Mouse (Mus musculus): ENCODE measurements around the gene Dpf3. TPM values are rescaled to one million over a fixed set of nuclear protein-coding genes. Genes with fewer than 3 reads are reported as not detected.
A peak's percentile ranks its signal among the peaks of the same experiment; 100 is the strongest.

The Dpf3 gene
- polyA plus RNA-seq, 1 experiment = 1.8 TPM

DNA sequence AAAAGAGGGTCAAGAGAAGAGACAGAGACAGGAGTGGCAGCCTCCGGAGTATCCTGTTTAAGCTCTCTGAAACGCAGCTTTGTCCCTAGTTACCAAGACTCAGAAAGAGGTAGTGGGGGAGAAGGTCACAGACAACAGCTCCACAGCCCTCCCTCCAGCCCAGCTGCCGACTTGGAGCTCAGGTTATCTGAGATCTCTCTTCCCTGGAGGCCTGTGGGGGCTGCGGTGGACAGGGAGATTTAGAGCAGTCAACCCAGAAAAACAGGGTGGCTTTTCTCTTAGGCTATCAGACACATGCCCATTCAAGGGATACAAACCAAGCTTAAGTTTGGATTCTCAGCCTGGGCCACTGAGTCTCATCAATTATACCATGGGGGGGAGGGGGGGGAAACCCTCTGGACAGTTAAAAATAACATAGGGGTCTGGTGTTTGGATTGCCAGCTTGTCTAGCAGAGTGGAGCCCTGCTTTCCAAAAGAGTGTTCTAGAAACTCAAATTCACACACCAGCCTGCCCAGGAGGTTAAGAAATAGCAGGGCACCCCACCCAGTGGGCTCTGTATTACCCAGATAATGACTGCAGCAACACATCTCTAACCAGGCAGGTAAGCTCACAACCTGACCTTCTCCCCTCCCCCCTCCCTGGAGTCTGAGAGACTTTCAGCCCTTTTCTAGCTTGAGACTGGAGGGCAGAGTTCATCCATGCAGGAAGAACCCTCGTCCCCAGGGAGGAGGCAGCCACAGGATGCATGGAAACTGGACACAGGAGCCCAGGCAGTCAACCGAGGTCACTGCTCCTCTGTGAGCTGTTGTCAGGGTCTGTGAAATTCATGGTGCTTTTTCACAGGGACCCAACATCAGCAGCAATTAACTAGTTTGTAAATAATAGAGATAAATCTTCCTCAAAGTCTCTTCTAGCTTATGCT, 20.7 kb downstream of the Dpf3 start:
- DNase-seq (ENCODE audit: low read depth) = no peak

DNA sequence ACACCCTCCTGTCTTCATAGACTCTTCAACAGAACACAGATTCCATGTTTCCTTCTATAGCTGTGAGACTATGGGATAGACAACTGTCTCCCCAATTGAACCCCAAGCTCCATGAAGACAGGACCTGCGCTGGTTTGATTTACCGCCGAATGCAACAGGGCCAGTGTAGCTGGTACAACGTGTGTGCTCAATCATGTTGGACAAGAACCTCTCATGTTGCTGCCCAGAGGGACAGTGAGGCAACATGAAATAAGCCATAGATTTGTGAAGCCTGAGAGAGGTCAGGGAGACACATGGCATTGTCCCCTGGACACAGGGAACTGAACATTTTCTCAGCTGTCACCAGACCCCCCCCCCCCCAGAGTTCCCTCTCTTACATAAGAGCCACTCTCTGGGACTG, 21.5 kb downstream of the Dpf3 start:
- DNase-seq (ENCODE audit: low read depth) = peak; percentile 76

GRCm38 (mm10) chr12:83460272-83460671, 27.2 kb downstream of the Dpf3 start:
- DNase-seq (ENCODE audit: low read depth) = no peak

- DNase-seq (ENCODE audit: low read depth) = no peak
Observed at GRCm38 (mm10) chr12:83454697-83455321, 32.7 kb downstream of the Dpf3 start.

- DNase-seq (ENCODE audit: low read depth) = no peak
Observed at GRCm38 (mm10) chr12:83451850-83452249, 35.7 kb downstream of the Dpf3 start.

DNA sequence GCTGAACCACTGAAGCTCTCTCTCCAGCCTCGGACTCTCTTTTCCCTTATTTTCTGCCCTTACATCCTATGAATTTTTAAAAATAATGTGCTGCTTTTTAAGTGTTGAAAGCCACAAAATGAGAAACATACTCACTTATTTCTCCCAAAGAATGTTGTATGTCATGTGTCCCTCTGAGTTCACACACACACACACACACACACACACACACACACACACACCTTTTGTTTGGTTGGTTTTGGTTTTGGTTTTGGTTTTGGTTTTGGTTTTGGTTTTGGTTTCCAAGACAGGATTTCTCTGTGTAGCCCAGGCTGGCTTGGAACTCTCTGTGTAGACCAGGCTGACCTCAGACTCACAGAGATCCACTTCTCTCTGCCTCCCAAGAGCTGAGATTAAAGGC, 37.0 kb downstream of the Dpf3 start:
- no peak for DNase-seq (ENCODE audit: low read depth)

DNA sequence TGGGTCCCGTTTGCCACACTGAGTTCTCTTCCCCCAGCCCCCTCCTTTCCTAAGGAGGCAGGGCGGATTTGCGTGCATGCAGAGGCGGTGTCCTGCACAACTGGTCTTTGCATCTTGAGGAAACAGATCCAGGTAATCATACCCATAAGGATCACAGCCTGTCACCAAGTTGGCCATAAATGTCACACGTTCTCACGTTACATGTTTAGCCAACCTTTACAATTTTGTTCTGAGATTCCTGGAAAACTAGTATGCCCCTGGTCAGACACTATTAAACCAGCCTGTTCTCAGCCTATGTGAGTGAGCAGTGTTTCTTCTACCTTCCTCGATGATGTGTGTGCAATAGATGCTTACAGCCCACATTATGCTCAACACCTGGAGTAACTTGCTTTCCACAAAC, 38.3 kb downstream of the Dpf3 start:
- no peak for DNase-seq (ENCODE audit: low read depth)

DNA sequence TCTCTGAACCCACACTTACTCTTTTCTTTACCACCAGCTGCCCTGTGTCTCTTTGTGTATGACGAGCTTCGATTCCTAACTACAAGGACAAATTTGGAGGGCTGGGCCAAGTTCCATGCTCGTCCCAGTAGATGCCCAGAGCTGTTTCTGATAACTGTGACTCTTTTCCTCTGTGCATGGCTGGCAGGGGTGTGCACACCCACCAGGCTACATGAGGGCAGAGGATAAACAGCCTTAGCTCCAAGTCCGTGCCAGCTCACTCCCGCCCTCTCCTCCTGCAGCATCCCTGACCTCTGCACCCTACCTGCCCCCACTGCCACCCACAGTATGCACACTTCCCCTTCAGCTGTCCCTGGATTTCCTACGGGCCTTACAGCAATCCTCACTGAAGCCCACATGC, 41.9 kb downstream of the Dpf3 start:
- DNase-seq (ENCODE audit: low read depth) = no peak

GRCm38 (mm10) chr12:83444448-83444847, 43.1 kb downstream of the Dpf3 start:
- peak; percentile 20 for DNase-seq (ENCODE audit: low read depth)

- DNase-seq (ENCODE audit: low read depth) = no peak
Observed at GRCm38 (mm10) chr12:83438002-83438401, 49.5 kb downstream of the Dpf3 start.

DNA sequence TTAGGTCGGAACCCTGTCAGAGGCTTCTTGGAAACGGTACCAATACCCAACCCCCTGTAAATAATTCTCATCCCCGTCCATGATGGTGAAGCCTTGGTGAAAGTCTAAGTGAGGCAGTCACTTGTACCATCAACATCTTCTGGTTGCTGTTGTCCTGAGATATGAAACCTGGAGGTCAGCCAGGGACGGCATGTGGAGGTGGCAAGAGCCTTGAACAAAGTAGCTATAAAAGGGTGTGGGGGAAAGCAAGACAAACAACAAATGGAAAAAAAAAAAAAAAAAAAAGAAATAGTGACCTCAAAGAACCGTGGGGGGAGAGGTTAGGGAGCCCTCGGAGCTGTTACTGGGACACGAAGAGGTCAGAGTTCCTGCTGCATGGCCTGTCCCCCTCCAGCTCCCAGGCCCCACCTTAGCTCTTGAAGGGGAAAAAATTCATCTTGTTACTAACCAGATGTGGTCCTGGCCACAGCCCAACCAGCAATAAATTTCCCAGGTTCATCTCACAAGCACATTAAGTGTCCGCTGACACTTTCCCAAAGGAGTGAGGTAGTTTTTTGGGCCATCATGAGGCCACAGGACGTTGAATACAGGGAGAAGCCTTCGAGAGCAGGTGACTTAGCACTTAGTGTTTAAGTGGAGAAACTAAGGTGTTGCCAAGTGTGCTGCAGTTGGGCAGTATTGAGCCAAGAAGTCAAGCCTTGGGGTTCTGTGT, 53.4 kb downstream of the Dpf3 start:
- DNase-seq (ENCODE audit: low read depth) = no peak

DNA sequence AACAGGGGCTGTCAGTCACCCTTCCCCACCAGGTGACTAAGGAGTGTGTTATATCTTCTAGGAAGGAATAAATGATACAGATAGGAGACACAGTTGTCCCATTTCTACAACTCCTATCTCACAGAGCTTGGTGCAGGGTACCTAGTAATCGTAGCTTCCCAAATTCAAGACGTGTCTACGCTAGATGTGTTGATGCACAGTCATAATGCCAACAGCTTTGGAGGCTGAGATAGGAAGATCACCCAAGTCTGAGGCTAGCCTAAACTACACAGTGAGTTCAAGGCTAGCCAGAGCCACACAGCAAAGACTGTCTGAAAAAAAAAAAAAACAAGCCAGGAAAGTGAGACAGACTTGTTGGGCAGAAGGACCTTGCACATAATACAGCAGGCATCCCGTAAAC, 54.1 kb downstream of the Dpf3 start:
- no peak for DNase-seq (ENCODE audit: low read depth)

- no peak for DNase-seq (ENCODE audit: low read depth)
Observed at GRCm38 (mm10) chr12:83430207-83430606, 57.3 kb downstream of the Dpf3 start.

DNA sequence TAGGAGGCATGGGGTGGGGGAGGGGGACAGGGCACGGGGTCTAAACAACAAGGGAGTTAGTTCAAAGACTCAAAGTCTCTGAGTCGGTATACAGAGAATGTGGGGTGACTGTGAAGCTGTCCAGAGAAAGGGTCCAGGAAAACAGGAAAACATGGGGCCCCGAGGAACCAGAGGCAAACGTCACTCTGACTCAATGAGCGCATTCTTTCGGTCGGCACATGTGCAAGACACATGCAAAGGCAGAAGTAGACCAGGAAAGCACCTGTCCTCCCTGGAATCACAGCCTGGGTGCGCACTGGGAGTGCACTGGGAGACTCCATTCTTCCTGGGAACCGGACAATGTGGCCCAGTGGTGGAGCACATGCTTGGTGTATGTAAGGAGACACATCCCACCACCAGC, 59.5 kb downstream of the Dpf3 start:
- no peak for DNase-seq (ENCODE audit: low read depth)

DNA sequence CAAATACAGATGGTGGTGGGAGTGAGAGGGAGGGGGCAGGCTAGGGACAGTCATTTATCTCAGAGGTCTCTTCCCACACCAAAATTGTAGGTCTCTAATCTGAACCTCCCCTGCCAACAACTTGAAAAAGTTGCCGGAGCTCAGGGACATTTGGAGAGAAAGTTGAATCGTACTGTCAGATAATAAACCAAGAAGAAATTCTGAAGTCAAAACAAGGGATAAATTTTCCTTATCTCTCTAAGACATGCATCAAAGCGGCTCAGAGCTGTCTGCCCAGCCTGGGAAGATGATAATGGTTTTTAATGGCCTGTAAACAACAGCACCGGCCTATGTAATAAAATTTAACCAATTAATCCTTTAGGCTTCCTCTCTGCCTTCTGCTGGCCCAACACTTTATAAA, 59.9 kb downstream of the Dpf3 start:
- no peak for DNase-seq (ENCODE audit: low read depth)

- DNase-seq (ENCODE audit: low read depth) = no peak
Observed at GRCm38 (mm10) chr12:83426326-83426725, 61.2 kb downstream of the Dpf3 start.

GRCm38 (mm10) chr12:83425736-83426135, 61.8 kb downstream of the Dpf3 start:
- DNase-seq (ENCODE audit: low read depth) = no peak

DNA sequence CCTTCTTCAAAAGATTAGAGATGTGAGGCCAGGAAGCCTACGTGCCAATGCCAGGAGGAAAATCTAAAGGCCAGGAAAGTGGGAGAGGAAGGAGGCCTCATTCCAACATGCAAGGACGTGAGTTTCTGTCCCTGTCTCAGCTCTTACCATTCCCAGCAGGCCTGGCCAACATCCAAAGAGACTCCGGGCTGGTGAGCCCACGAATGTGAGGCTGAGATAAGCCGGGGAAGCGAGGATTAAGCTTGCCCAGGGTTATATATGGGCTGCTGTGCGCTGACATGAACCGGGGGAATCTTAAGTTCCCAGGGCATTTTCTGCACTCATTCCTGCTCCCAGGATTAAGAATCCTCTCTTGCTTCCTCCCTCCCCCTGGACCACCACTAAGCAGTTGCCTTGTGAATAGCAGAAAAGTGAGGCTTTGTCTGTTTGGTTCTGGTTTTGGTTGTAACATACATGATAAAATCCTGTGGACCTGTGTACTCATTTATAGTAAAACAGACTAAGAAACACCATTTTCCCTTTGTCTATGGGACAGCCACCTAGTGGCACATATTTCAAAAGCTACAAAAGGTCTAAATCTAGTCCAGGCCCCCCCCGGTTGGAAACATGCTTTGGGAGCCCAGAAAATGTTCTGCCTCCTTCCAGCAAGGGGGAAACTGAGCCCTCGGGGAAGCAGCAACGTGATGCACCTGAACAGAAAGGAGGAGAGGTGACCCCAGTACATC, 62.6 kb downstream of the Dpf3 start:
- DNase-seq (ENCODE audit: low read depth) = no peak

DNA sequence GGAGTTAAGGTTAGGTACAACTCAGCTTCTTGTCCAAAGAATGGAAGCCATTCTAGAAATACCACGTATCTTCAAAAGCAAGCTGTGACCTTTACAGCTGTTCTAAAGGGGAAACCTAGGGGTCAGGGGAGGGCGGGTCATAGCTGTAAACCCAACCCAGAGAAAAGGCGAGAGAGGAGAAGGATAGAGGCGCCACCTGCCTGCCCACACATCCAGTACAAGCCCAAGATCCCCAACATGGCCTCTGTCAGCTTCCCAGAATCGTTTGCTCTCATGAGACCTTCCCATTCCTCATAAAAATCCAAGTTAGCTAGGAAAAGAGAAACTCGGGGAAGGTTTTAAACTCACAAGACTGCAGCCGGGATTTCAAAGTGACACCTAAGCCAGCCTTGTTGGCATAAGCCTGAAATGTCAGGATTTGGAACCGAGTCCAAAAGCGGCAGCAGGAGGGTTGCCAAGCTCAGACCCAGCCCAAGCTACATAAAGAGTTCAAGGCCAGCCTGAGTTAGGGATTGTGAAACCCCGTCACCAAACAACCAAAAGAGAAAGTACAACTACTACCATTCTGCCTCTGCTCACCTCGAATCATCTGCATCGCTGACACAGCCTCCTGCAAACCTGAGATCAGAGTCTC, 63.3 kb downstream of the Dpf3 start:
- DNase-seq (ENCODE audit: low read depth) = no peak

- no peak for DNase-seq (ENCODE audit: low read depth)
Observed at GRCm38 (mm10) chr12:83420346-83420745, 67.2 kb downstream of the Dpf3 start.

- DNase-seq (ENCODE audit: low read depth) = no peak
Observed at GRCm38 (mm10) chr12:83415207-83415606, 72.3 kb downstream of the Dpf3 start.

DNA sequence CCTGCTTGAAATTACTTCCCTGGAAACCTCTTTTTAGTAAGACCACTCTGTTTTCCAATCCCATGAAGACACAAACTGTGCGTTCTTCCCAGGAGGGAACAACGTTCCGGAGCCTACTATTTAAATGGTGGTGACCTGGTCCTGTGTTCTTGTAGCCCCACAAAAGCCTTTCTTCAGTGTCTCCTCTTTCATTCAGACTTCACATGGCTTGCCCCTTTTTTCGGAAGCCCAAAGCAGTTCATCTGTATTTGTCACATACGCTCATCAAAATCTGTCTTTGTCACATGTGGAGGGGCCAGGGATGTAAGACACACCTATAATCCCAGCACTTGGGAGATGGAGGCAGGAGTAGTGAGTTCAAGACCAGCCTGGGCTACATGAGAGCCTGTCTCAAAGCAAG, 73.8 kb downstream of the Dpf3 start:
- DNase-seq (ENCODE audit: low read depth) = no peak
